Mouse (Mus musculus) forelimb bud, embryonic 11.5 days (tissue): Measurements from ENCODE around the gene H2afb1.
"Not testable (repeated sequence)": the region's sequence is repeated elsewhere in the genome, so short reads cannot be mapped to it uniquely, and the experiment has no call there.

Experiments used
- DNase-seq: peaks from one replicate; pipeline ENCODE4 v3.0.0-alpha.2; 2012; ENCODE audit warnings: low read depth, low spot score

The H2afb1 gene

GRCm38 (mm10) chrX:117014457-117014856 is at the start of gene H2afb1:
Gene H2afb1 (plus strand): TSS chrX:117014757.
- not testable (repeated sequence) for DNase-seq

DNA sequence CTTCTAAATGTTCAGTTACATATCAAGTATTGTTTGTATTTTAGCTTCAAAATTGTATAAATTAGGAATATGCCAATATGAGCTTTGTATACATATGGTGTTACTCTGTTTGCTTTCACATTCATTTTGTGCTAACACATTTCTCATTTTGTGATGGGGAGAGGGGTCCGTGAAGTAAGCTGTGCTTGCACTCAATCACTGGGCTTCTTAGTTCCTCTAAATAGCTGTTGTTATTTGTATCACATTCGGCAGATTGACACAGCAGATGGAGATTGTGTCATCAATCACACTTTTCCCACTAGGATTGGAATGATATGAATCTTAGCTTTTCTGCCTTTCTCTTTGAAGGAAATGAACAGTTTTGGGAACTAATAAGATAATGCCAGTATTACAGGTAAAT is 21.5 kb downstream of the H2afb1 start:
- no peak for DNase-seq
